Mouse (Mus musculus): Measurements from ENCODE around the gene Shcbp1l.
A peak's percentile ranks its signal among the peaks of the same experiment; 100 is the strongest.

- TF ChIP-seq POLR2A (IDR thresholded peaks at IDR 0.05; ENCODE audit: borderline replicate concordance, extremely low read depth, low read depth, low read length) (no peak), CTCF (IDR thresholded peaks at IDR 0.05; ENCODE audit: insufficient read depth, low read length) (peak; percentile 84)
These were observed 55.5 kb downstream of the Shcbp1l start for GRCm38 (mm10) chr1:153480386-153481024.

Measured in lung, adult 2 months (tissue).